ENCODE assay signal across 1 mouse cellular context in the genomic region with DNA sequence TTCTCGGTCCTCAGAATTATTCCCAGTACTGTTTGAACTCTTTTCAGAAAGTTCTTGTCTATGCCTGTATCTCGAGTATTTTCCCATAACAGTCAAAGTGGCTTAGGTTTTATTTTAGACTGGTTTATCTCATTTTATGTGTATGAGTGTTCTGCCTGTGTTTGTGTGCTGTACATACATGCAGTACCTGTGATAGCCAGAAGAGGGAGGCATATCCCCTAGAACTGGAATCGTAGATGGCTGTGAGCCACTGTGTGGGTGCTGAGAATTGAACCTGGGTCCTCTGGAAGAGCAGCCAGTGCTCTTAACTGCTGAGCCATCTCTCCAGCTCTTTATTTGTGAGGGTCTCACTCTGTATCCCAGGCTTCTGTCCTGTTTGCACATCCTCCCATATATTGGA.
TF ChIP-seq lines count a peak whose summit lies in the region.

No protein-coding gene starts in this region.

TF ChIP-seq in MEL, 35 proteins besides CTCF, POLR2A, EP300 and RAD21:
- TF ChIP-seq TCF12 (IDR thresholded peaks at IDR 0.05; ENCODE audit: low read depth, low read length) = no peak
- TF ChIP-seq MAFK (IDR thresholded peaks at IDR 0.05; ENCODE audit: borderline replicate concordance, low read depth, low read length) = no peak
- TF ChIP-seq SMC3 (IDR thresholded peaks at IDR 0.05; ENCODE audit: low read depth, low read length) = peak; percentile 28; the same call in 1 of the 2 replicates
